Mouse (Mus musculus) megakaryocyte progenitor cell, adult 5-6 weeks (primary cell): ENCODE measurements around the gene Olfr513. TPM values are rescaled to one million over a fixed set of nuclear protein-coding genes. Genes with fewer than 3 reads are reported as not detected.

Experiments used
- ATAC-seq: replicated peaks from 2 replicates; pipeline ENCODE4 v1.8.0; 2016; ENCODE audit warnings: mild to moderate bottlenecking, moderate TSS enrichment, inconsistent platforms; ENCODE audit not compliant: poor library complexity
- total RNA-seq, 2 experiments: library from RNA; stranded (forward) in 1 of 2; stranded (reverse) in 1 of 2; fragments of 157-497, 149-512 nt in 1 of 2; fragments of 200-1000 nt in 1 of 2; gene quantifications; 2 replicates each; pipeline versions ENCODE4 v1.2.3 to v1.2.4; 2015 to 2017

Gene Olfr513
- total RNA-seq (2015) (not detected in 2 replicates), total RNA-seq (2017) (not detected in 2 replicates)

- no peak for ATAC-seq
These were observed at the start of gene Olfr513 for GRCm38 (mm10) chr7:108750673-108751072. Gene Olfr513 (plus strand): TSS chr7:108750973.

GRCm38 (mm10) chr7:108713020-108713419 is 37.8 kb upstream of the Olfr513 start, which contains the start of gene Olfr512:
Gene Olfr512 (plus strand): TSS chr7:108713320.
- no peak for ATAC-seq

GRCm38 (mm10) chr7:108760411-108760810 is 9.6 kb downstream of the Olfr513 start:
- ATAC-seq = no peak

- ATAC-seq = no peak
These were observed 46.6 kb downstream of the Olfr513 start for GRCm38 (mm10) chr7:108797205-108797933.

Other genes with a start within 250 kb of the Olfr513 start
- gene Olfr502, start 225.9 kb upstream of the Olfr513 start, total RNA-seq (2015) = not detected in 2 replicates
- gene Olfr502, start 225.9 kb upstream of the Olfr513 start, total RNA-seq (2017) = not detected in 2 replicates
- not detected in 2 replicates for gene Olfr503, start 206.4 kb upstream of the Olfr513 start, total RNA-seq (2015)
- gene Olfr503, start 206.4 kb upstream of the Olfr513 start, total RNA-seq (2017) = not detected in 2 replicates
- gene Olfr504, start 185.2 kb upstream of the Olfr513 start, total RNA-seq (2015) = not detected in 2 replicates
- gene Olfr504, start 185.2 kb upstream of the Olfr513 start, total RNA-seq (2017) = not detected in 2 replicates
- not detected in 2 replicates for gene Olfr506, start 140.2 kb upstream of the Olfr513 start, total RNA-seq (2015)
- gene Olfr506, start 140.2 kb upstream of the Olfr513 start, total RNA-seq (2017) = not detected in 2 replicates
- gene Olfr507, start 129.2 kb upstream of the Olfr513 start, total RNA-seq (2015) = not detected in 2 replicates
- not detected in 2 replicates for gene Olfr507, start 129.2 kb upstream of the Olfr513 start, total RNA-seq (2017)
- not detected in 2 replicates for gene Olfr508, start 121.0 kb upstream of the Olfr513 start, total RNA-seq (2015)
- not detected in 2 replicates for gene Olfr508, start 121.0 kb upstream of the Olfr513 start, total RNA-seq (2017)
- not detected in 2 replicates for gene Olfr509, start 99.1 kb upstream of the Olfr513 start, total RNA-seq (2015)
- gene Olfr509, start 99.1 kb upstream of the Olfr513 start, total RNA-seq (2017) = not detected in 2 replicates
- gene Olfr510, start 84.6 kb upstream of the Olfr513 start, total RNA-seq (2015) = not detected in 2 replicates
- not detected in 2 replicates for gene Olfr510, start 84.6 kb upstream of the Olfr513 start, total RNA-seq (2017)
- not detected in 2 replicates for gene Olfr512, start 37.7 kb upstream of the Olfr513 start, total RNA-seq (2015)
- gene Olfr512, start 37.7 kb upstream of the Olfr513 start, total RNA-seq (2017) = not detected in 2 replicates
- gene Olfr514, start 75.0 kb downstream of the Olfr513 start, total RNA-seq (2015) = not detected in 2 replicates
- gene Olfr514, start 75.0 kb downstream of the Olfr513 start, total RNA-seq (2017) = not detected in 2 replicates
- not detected in 2 replicates for gene Olfr516, start 99.6 kb downstream of the Olfr513 start, total RNA-seq (2015)
- gene Olfr516, start 99.6 kb downstream of the Olfr513 start, total RNA-seq (2017) = not detected in 2 replicates
- gene Olfr517, start 121.4 kb downstream of the Olfr513 start, total RNA-seq (2015) = not detected in 2 replicates
- not detected in 2 replicates for gene Olfr517, start 121.4 kb downstream of the Olfr513 start, total RNA-seq (2017)
- gene Olfr518, start 134.0 kb downstream of the Olfr513 start, total RNA-seq (2015) = not detected in 2 replicates
- gene Olfr518, start 134.0 kb downstream of the Olfr513 start, total RNA-seq (2017) = not detected in 2 replicates
- not detected in 2 replicates for gene Olfr519, start 143.4 kb downstream of the Olfr513 start, total RNA-seq (2015)
- not detected in 2 replicates for gene Olfr519, start 143.4 kb downstream of the Olfr513 start, total RNA-seq (2017)
- gene Nlrp10, start 179.2 kb downstream of the Olfr513 start, total RNA-seq (2015) = 1.2 and 1.4 TPM in 2 replicates
- 1.3 and 1.4 TPM in 2 replicates for gene Nlrp10, start 179.2 kb downstream of the Olfr513 start, total RNA-seq (2017)
- 230 and 235 TPM in 2 replicates for gene Eif3f, start 183.4 kb downstream of the Olfr513 start, total RNA-seq (2015)
- gene Eif3f, start 183.4 kb downstream of the Olfr513 start, total RNA-seq (2017) = 71.4 and 76.6 TPM in 2 replicates
- not detected in 2 replicates for gene Tub, start 199.4 kb downstream of the Olfr513 start, total RNA-seq (2015)
- gene Tub, start 199.4 kb downstream of the Olfr513 start, total RNA-seq (2017) = not detected in 2 replicates